Mouse (Mus musculus): ENCODE results near the gene Mars2.
A peak's percentile ranks its signal among the peaks of the same experiment; 100 is the strongest.

The Mars2 gene

DNA sequence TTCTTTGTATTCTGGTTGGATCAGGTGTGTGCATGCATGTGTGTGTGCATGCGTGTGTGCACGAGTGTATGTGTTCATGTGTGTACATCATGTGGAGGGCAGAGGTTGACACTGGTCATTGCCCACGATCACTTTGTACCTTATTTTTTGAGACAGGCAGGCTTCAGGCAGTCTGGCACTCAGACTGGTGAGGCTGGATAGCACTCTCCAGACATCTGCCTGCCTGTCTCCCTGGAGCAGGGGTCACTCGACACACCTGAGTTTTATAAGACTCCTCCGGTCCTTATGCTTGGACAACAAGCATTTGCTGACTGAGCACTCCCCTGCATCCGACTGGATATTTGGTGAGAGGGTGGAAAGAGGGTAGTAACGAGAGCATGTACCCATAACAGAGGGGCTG lies 14.0 kb upstream of the Mars2 start:
- DNase-seq (ENCODE audit: low read depth) = no peak

DNA sequence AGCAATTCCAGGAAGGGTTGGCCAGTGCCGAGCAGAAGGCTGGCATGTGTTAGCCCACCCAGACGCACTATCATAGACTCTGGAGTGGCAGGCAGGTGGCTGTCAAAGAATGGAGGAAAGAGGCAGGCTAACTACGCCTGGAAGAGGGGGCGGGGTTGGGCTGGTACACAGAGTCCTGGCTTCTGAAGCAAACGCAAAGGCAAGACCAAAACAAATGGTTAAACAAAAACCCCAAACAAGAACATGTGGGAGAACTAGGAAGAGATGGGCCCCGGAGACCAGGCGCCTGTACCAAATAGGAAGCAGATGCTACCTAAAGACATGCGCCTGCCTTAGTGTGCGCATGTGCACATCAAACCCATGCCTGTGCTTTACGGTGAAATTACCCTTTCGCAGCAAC lies 12.9 kb upstream of the Mars2 start:
- DNase-seq (ENCODE audit: low read depth) = no peak

DNA sequence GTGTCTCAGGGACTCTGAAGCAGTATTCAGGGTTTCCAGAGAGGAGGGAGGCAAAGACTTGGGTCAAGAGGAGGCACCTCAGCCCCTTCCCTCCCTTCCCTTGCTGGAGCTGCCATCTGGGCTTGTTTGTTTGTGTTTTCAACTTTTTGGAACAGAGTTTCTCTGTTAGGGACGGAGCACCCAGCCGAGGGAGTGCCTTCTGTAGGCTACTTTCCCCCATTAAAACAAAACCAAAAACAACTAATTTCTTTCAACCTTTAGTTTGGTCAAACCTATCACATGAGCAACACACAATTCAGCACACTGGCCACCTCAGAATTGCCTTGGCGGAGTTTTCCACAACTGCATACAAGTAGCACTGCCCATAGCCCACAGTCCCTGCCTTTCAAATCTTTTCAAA lies 11.6 kb upstream of the Mars2 start:
- DNase-seq (ENCODE audit: low read depth) = no peak

DNA sequence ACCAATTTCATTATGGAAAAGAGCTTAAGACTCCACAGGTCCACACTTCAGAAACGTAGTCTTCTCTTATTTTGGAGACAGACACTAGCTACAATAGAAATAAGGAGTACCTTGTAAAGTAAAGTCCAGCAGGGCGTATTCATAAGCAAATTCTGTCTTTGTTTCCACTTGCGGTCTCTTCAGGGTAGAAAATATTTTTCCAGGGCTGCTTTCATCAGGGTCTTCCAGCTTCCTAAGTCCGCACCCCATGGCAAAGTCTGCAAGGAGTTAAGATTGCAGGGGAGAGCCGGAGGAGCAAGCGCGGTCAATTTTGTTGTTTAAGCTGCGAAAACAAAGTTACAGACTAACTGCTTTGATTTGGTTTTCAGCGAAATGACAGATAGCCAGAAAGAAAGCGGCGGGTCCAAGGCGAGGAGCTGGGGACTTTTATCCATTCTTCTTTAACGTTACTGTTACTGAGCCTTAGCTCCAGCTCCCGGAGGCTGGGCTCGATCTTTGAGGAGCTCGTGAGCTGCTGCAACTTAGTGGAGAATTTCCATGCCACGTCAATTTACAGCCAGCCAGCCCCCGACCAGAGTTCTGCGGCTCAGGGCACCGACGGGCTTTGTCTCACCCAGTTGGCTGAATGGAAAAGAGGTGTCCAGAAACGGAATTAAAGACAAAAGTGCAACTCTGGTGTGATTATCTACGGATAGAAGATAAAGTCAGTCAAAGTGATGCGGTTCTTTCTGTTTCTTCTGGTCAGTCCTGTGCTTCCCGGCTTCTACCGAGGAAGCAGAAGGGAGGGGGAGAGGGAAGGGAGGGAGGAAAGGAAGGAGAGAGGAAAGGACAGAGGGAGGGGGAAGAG lies 10.7 kb upstream of the Mars2 start, which contains the start of gene Rftn2:
Gene Rftn2 (minus strand): TSS at position 772 of the 847 bp plus-strand sequence.
- DNase-seq (ENCODE audit: low read depth) = peak; percentile 23

DNA sequence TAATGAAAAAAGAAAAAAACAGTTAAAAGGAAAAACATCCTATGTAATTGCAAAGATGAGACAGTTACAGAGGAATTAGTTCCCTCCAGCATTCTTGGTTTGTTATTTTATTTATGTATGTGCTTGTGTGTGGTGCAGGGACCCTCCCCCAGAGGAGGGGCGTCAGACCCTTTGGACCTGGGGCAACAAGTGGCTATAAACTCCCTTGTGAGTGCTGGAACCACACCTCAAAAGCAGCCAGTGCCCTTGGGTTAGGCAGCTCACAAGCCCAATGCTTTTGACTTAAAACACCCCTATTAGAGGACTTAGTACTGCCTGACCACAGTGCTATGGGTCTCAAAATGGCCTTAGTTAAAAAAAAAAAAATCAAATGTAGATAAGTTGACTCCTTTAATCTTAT lies 9.6 kb upstream of the Mars2 start:
- no peak for DNase-seq (ENCODE audit: low read depth)

DNA sequence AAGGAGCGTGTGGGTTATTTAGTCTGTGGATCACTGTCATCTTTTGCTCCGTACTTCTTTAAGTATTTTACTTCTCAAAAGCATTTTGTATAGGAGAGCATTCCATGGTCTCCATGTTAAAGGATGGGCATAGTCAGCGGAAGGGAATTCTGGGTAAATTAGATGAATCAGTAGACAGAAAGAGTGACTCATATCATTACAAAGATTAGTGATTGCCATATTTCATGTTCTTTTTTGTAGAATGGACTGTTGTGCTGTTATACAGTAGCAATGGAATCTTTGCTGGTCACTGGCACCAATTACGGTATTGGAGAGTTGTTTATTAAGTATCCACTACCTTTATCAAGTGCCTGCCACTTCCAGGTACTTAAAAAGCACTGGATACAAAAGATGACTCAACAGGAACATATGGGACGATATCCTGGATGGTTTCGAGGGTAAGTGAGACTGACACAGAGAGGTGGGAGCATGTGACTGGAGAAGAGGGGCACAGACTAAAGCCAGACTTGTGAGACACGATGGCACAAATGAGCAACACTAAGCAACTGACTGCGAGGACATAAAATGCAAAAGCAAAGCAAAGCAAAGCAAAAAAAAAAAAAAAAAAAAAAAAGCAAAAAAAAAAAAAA lies 8.6 kb upstream of the Mars2 start:
- DNase-seq (ENCODE audit: low read depth) = no peak

DNA sequence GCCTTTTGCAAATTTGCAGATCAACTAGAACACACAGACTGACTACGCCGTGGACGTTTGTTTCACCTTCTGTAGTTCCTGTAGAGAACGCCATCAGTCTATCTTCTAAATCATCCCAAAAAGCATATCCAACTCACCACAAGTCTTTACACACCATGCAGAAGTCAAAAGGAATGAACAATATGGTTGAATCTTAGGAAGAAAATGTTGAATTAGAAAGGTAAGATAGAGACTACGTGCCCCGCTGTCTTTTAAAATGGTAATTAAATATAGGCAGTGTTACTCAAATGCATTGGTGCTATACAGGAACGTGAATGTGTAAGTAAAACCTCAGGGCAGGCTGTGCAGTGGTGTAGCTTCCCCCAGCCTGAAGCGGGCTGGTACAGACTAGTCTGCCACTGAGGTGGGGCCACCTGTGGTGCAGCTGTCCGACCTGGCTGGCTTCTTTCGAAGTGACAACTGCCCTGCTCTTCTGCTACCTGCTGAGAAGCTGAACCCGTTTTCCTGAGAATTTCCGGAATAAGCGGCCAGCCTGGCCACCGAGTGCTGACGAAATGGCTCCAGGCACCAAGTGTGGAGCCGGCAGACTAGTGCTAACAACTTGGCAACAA lies 2.0 kb upstream of the Mars2 start:
- DNase-seq (ENCODE audit: low read depth) = no peak

DNA sequence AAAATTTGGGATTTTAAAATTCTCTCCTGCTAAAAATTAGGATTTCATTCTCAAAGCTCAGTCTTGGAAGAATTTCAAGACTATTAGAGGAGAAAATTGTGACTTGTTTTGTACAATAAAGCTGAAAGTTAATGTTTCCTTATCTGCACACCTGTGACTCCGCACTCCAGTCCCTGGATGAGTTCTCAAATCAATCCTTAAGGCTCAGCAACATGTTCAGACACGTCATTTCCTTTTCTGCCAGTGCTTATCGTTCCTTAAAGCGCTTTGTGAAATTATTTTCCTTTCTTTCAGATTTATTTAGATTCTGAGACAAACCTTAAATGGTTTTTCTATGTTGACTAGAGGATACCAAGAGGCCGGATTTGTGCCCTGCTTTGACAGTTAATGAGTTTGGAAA lies 490 bp upstream of the Mars2 start:
- DNase-seq (ENCODE audit: low read depth) = no peak

DNA sequence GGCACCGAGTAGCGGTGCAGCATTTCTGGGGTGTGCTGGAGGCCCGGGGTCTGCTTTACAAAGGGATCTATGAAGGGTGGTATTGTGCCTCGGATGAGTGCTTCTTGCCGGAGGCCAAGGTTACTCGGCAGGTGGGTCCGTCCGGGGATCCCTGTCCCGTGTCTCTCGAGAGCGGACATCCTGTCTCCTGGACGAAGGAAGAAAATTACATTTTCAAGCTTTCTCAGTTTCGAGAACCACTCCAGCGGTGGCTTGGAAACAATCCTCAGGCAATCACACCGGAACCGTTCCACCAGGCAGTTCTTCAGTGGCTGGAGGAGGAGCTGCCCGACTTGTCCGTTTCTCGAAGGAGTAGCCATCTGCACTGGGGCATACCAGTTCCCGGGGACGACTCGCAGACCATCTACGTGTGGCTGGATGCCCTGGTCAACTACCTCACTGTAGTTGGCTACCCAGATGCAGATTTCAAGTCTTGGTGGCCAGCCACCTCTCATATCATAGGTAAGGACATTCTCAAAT lies 725 bp downstream of the Mars2 start:
- peak; percentile 59 for DNase-seq (ENCODE audit: low read depth)

DNA sequence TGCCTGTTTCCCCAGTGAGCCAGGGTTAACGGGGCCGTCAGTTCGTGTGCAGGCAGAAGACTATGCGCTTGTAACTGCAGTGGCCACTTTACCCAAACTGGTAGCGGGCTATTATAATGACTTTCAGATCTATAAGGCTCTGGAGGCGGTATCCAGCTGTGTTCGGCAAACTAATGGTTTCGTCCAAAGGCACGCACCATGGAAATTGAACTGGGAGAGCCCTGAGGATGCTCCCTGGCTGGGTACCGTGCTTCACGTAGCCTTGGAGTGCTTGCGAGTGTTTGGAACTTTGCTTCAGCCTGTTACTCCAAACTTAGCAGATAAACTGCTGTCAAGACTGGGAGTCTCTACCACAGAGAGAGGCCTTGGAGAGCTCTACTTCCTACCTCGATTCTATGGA lies 1.5 kb downstream of the Mars2 start:
- peak; percentile 42 for DNase-seq (ENCODE audit: low read depth)

DNA sequence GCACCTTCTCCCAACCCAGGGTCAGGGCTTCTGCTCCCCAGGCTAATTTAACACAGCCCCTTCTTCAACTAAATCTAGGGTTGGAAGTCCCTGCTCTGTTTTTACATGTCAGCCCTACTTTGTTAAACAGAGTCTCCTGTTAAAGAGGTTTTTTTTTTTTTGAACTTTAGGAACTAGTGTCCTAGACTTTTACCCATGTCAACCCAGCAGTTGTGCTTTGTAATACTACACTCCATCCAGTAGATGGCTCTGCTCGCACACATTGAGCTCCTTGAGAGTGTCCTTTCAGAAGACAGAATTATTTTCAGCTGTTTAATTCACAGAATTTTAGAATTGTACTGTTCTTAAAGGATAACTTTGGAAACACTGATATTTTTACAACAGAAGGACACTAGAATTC lies 2.3 kb downstream of the Mars2 start:
- DNase-seq (ENCODE audit: low read depth) = peak; percentile 89

DNA sequence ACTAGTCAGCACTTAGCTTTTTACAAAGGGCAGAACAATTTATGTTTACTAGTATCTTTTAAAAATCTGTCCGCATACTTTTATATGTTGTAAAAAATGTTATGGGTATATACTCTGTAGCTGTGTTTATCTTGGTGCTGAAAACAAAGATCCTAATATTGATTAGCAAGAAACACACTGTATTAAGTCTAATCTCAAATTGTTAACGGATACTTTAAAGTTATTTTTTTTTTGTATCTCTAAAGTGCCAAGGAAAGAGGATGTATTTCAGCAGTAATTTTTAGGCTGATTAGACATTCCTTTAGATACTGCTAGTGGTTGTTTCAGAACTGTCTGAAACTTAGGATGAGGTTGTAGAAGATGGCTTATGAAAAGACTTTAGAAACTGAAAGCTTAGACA lies 9.4 kb downstream of the Mars2 start:
- DNase-seq (ENCODE audit: low read depth) = no peak

DNA sequence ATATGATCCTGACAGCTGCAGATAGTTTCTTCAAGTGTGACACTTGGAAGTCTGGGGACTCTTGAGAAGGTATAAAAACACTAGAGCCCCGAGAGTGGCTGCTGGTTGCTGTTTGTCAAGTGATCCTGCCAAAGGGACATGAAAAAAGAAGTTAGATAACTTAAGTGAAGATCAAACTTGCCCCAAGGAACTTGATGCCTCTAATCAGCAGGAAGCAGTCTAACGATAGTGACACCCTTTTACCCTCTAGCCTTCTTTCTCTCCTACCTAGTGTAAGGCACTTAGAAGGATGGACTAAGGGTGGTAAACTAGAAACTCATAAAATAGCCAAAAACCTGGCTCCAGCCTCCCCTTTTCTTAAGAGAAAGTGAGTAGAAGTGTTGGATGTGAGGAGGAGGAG lies 27.4 kb downstream of the Mars2 start:
- no peak for DNase-seq (ENCODE audit: low read depth)

DNA sequence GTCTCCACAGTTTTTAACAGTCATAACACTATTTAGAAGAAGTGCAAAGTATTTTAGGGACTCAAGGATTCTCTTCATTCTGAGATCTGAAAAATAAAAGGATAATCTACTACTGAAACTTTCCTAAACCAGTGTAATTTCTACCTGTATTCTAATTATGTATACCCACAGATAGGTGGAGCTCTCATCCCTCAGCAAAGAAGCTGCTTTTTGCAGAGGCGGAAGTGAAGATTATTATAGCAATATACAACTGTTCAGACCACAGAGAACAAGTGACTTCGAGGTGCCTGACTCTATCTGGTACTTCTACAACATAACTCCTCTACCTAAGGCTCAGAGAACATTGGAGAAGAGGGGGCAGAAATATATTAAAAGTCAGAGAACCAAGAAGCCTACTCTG lies 28.5 kb downstream of the Mars2 start:
- peak; percentile 18 for DNase-seq (ENCODE audit: low read depth)

DNA sequence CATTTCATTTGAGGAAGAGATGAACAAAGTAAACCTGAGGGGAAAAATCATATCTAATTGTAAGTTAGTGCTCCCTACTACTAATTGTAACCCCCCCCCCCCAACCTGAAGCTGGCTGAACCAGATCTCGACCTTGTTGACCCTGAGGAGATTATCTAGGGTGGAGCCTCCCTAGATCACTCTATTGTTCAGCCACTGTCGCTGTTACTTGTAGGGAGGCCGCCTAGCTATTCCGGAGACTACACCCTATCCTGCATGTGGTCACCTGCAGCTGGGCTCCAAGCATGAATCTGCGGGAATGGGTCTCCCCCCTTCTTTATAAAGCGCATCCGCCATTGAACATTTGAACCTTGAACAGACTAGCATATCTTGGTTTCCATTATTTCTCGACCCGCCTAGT lies 42.1 kb downstream of the Mars2 start:
- DNase-seq (ENCODE audit: low read depth) = no peak
